Mouse (Mus musculus): ENCODE measurements around the gene Paip2b. TPM values are rescaled to one million over a fixed set of nuclear protein-coding genes. Genes with fewer than 3 reads are reported as not detected.
"Not testable (repeated sequence)": the region's sequence is repeated elsewhere in the genome, so short reads cannot be mapped to it uniquely, and the experiment has no call there.

The Paip2b gene
- polyA plus RNA-seq, 1 experiment, result 44.2 TPM

DNA sequence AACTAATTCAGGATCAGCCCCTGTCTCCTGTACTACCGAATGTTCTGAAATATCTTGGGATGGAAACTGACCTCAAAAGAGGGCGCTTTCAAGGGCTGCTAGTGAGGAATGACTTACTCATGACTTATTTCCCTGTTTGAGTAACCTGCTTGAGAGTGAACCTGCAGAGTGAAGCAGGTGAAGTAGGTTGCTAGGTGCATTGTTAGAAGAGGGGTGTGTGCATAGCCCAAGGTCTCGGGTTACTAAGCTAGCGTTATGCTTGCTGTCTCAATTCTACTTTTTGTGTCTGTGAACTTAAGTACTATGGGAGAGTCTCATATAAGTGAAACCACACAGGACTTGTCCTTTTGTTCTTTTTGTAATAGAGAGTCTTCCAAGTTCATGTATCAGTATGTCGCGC is 8.5 kb upstream of the Paip2b start:
- TF ChIP-seq EP300 (IDR thresholded peaks at IDR 0.05; ENCODE audit: insufficient read depth, low read depth, low read length) (no peak), CTCF (IDR thresholded peaks at IDR 0.05; ENCODE audit: low read depth, low read length) (no peak), POLR2A (IDR thresholded peaks at IDR 0.05; ENCODE audit: insufficient read depth, low read length) (no peak)
- H3K27ac ChIP-seq (ENCODE audit: insufficient read depth, low read length), result no peak overlapping the region
- H3K27me3 ChIP-seq (ENCODE audit: control insufficient read depth, insufficient read depth, low read length, poor library complexity, severe bottlenecking), result no peaks in the 10 kb centered on the region

DNA sequence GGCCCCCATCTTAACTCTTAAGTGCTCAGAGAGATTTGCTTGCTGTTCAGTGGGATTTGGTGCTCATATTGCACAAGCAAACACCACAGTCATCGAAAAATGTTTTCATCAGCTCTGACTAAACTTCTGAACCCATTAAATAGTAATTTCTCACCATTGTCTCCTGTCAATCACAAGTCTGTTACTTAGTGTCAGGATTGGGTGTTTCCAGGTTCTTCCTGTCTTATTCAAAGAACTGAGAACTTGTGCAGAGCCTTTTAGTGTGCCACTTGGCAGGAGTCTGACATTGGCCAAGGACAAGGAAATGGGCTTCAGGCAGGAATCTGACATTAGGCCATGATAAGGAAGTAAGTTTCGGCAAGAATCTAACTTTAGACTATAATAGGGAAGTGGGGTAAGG is 6.5 kb upstream of the Paip2b start:
- no peak overlapping the region for H3K27ac ChIP-seq (ENCODE audit: insufficient read depth, low read length)
- no peak for TF ChIP-seq EP300 (IDR thresholded peaks at IDR 0.05; ENCODE audit: insufficient read depth, low read depth, low read length)
- TF ChIP-seq POLR2A (IDR thresholded peaks at IDR 0.05; ENCODE audit: insufficient read depth, low read length), result no peak
- TF ChIP-seq CTCF (IDR thresholded peaks at IDR 0.05; ENCODE audit: low read depth, low read length), result no peak
- no peak overlapping the region for H3K4me3 ChIP-seq (ENCODE audit: low read depth, low read length)
- no peaks in the 10 kb centered on the region for H3K36me3 ChIP-seq (ENCODE audit: control insufficient read depth, insufficient read depth, low read length, poor library complexity, severe bottlenecking)
- no peaks in the 10 kb centered on the region for H3K9me3 ChIP-seq (replicated peaks; ENCODE audit: control insufficient read depth, insufficient read depth, low read length, poor library complexity, severe bottlenecking)
- H3K27me3 ChIP-seq (ENCODE audit: control insufficient read depth, insufficient read depth, low read length, poor library complexity, severe bottlenecking), result no peaks in the 10 kb centered on the region
- no peak overlapping the region for H3K9ac ChIP-seq (ENCODE audit: low read depth, poor library complexity, severe bottlenecking)
- no peaks in the 10 kb centered on the region for H3K4me1 ChIP-seq (ENCODE audit: control insufficient read depth, insufficient read depth, low read length)

More for the DNA sequence above, 8.5 kb upstream of the Paip2b start:
- H3K4me1 ChIP-seq (ENCODE audit: control insufficient read depth, insufficient read depth, low read length), result no peaks in the 10 kb centered on the region
- no peak overlapping the region for H3K4me3 ChIP-seq (ENCODE audit: low read depth, low read length)
- no peaks in the 10 kb centered on the region for H3K36me3 ChIP-seq (ENCODE audit: control insufficient read depth, insufficient read depth, low read length, poor library complexity, severe bottlenecking)
- no peaks in the 10 kb centered on the region for H3K9me3 ChIP-seq (replicated peaks; ENCODE audit: control insufficient read depth, insufficient read depth, low read length, poor library complexity, severe bottlenecking)
- H3K9ac ChIP-seq (ENCODE audit: low read depth, poor library complexity, severe bottlenecking), result no peak overlapping the region

DNA sequence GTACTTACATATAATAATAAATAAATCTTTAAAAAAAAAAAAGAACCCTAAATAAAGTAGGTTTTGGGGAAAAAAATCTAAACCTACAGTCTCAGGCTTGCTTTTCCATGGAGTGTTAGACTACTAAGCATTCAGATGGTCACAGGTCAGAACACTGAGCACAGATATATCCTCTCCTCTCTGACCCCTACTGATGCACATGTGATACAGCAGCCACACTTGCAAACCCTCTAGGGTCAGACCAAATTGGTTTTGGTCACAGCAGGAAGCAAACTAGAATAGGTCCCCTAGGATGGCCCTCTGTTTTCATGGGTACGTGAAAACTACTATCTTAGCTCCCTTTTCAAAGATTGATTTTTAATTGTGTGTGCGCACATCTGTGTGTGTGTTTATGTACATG is 5.3 kb upstream of the Paip2b start:
- Histone ChIP-seq H3K4me3 (ENCODE audit: low read depth, low read length) (no peak overlapping the region), H3K9ac (ENCODE audit: low read depth, poor library complexity, severe bottlenecking) (no peak overlapping the region), H3K27me3 (ENCODE audit: control insufficient read depth, insufficient read depth, low read length, poor library complexity, severe bottlenecking) (no peaks in the 10 kb centered on the region), H3K36me3 (ENCODE audit: control insufficient read depth, insufficient read depth, low read length, poor library complexity, severe bottlenecking) (no peaks in the 10 kb centered on the region), H3K9me3 (replicated peaks; ENCODE audit: control insufficient read depth, insufficient read depth, low read length, poor library complexity, severe bottlenecking) (no peaks in the 10 kb centered on the region), H3K27ac (ENCODE audit: insufficient read depth, low read length) (no peak overlapping the region), H3K4me1 (ENCODE audit: control insufficient read depth, insufficient read depth, low read length) (no peaks in the 10 kb centered on the region)
- TF ChIP-seq POLR2A (IDR thresholded peaks at IDR 0.05; ENCODE audit: insufficient read depth, low read length) (no peak), CTCF (IDR thresholded peaks at IDR 0.05; ENCODE audit: low read depth, low read length) (no peak), EP300 (IDR thresholded peaks at IDR 0.05; ENCODE audit: insufficient read depth, low read depth, low read length) (no peak)

DNA sequence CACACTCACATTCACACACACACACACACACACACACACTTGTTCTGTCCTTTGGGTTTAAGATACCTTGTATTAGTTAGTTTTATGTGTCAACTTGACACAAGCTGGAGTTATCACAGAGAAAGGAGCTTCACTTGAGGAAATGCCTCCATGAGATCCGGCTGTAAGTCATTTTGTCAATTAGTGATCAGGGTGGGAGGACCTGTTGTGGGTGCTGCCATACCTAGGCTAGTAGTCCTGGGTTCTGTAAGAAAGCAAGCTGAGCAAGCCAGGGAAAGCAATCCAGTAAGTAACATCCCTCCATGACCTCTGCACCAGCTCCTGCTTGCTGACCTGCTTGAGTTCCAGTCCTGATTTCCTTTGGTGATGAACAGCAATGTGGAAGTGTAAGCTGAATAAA is 852 bp upstream of the Paip2b start:
- H3K9me3 ChIP-seq (replicated peaks; ENCODE audit: control insufficient read depth, insufficient read depth, low read length, poor library complexity, severe bottlenecking); H3K36me3 ChIP-seq (ENCODE audit: control insufficient read depth, insufficient read depth, low read length, poor library complexity, severe bottlenecking); H3K4me3 ChIP-seq (ENCODE audit: low read depth, low read length); H3K27me3 ChIP-seq (ENCODE audit: control insufficient read depth, insufficient read depth, low read length, poor library complexity, severe bottlenecking); H3K9ac ChIP-seq (ENCODE audit: low read depth, poor library complexity, severe bottlenecking); H3K27ac ChIP-seq (ENCODE audit: insufficient read depth, low read length); H3K4me1 ChIP-seq (ENCODE audit: control insufficient read depth, insufficient read depth, low read length): not testable (repeated sequence)

DNA sequence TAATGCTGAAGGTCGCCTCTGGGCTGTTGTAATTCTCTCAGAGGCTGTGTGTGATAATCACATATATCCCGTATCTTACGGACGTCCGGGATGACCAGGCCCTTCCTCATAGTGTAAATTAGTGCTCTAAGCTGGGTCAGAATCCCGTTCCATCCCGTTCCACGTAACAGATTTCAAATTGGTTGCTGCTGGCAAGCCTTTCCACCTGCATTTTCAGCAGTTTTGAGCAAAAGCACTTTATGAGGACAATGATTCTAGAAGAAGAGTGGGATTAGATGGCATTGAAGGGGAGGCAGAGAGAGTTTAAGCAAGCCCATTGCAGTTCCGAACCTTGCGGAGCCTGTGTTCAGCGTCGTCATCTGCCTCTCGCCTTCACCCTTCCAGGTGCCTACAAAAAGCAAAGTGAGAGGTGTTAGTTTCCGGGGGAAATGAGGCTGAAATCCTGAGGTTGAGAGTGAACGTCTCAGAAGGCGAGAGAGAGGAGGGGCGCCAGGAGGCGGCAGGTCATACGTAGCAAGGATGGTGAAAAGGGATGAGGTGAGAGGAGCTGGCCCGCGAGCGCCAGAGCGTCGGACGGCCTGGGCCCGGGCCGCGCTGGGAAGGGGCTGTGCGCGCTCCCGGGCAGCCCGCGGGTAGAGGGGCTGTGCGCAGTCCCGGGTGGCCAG is 468 bp downstream of the Paip2b start:
- Histone ChIP-seq H3K9ac (ENCODE audit: low read depth, poor library complexity, severe bottlenecking) (peak overlapping the region; percentile 75), H3K4me3 (ENCODE audit: low read depth, low read length) (peak overlapping the region; percentile 91), H3K27ac (ENCODE audit: insufficient read depth, low read length) (no peak overlapping the region), H3K9me3 (replicated peaks; ENCODE audit: control insufficient read depth, insufficient read depth, low read length, poor library complexity, severe bottlenecking) (no peaks in the 10 kb centered on the region), H3K4me1 (ENCODE audit: control insufficient read depth, insufficient read depth, low read length) (no peaks in the 10 kb centered on the region), H3K27me3 (ENCODE audit: control insufficient read depth, insufficient read depth, low read length, poor library complexity, severe bottlenecking) (no peaks in the 10 kb centered on the region), H3K36me3 (ENCODE audit: control insufficient read depth, insufficient read depth, low read length, poor library complexity, severe bottlenecking) (peaks cover 3% of the 10 kb centered on the region)
- no peak for TF ChIP-seq CTCF (IDR thresholded peaks at IDR 0.05; ENCODE audit: low read depth, low read length)
- TF ChIP-seq EP300 (IDR thresholded peaks at IDR 0.05; ENCODE audit: insufficient read depth, low read depth, low read length), result no peak
- no peak for TF ChIP-seq POLR2A (IDR thresholded peaks at IDR 0.05; ENCODE audit: insufficient read depth, low read length)

DNA sequence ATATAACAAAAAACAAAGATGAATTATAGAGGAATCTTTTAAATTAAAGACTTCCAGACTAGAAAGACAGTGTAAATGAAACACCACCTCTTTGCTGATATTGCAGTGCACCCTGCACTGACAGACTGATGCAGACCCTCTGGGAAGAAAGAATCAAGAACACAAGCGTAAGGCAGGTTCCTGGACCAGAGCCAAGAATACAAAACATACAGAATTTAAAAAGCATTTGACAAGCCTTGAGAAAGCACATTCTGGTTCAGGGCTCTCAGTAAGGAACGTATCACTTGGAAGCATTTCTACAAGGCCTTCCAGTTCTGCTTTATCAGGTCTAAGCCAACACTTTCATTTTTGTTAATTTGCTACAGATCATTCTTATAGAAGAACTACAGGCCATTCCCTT is 9.7 kb downstream of the Paip2b start:
- H3K27me3 ChIP-seq (ENCODE audit: control insufficient read depth, insufficient read depth, low read length, poor library complexity, severe bottlenecking), result no peaks in the 10 kb centered on the region
- H3K9ac ChIP-seq (ENCODE audit: low read depth, poor library complexity, severe bottlenecking), result no peak overlapping the region
- H3K27ac ChIP-seq (ENCODE audit: insufficient read depth, low read length), result no peak overlapping the region
- no peak overlapping the region for H3K4me3 ChIP-seq (ENCODE audit: low read depth, low read length)
- TF ChIP-seq POLR2A (IDR thresholded peaks at IDR 0.05; ENCODE audit: insufficient read depth, low read length) (no peak), CTCF (IDR thresholded peaks at IDR 0.05; ENCODE audit: low read depth, low read length) (no peak), EP300 (IDR thresholded peaks at IDR 0.05; ENCODE audit: insufficient read depth, low read depth, low read length) (no peak)
- no peaks in the 10 kb centered on the region for H3K9me3 ChIP-seq (replicated peaks; ENCODE audit: control insufficient read depth, insufficient read depth, low read length, poor library complexity, severe bottlenecking)
- no peaks in the 10 kb centered on the region for H3K4me1 ChIP-seq (ENCODE audit: control insufficient read depth, insufficient read depth, low read length)
- H3K36me3 ChIP-seq (ENCODE audit: control insufficient read depth, insufficient read depth, low read length, poor library complexity, severe bottlenecking), result no peaks in the 10 kb centered on the region; the same call in 1 of the 2 replicates
